Mouse (Mus musculus) cerebellum, adult 2 months (tissue): Measurements from ENCODE around the gene Tcp1. TPM values are rescaled to one million over a fixed set of nuclear protein-coding genes. Genes with fewer than 3 reads are reported as not detected.

Source experiments
- DNase-seq, 2 experiments: peaks; one replicate each; pipeline ENCODE4 v3.0.0; 2021
- H3K27ac ChIP-seq: fragments of 200-500 bp; 2 replicates; pipeline ENCODE4 v1.5.1; 2012; ENCODE audit warnings: low read length, control low read depth, inconsistent platforms; ENCODE audit not compliant: insufficient read depth
- H3K27me3 ChIP-seq: fragments of 200-500 bp; 2 replicates; pipeline ENCODE4 v1.6.1; 2012; ENCODE audit warnings: inconsistent platforms, mild to moderate bottlenecking, low read length, moderate library complexity; ENCODE audit not compliant: control insufficient read depth, insufficient read depth
- H3K4me1 ChIP-seq: fragments of 200-500 bp; 2 replicates; pipeline ENCODE4 v1.6.1; 2011; ENCODE audit warnings: low read length; ENCODE audit not compliant: control insufficient read depth, insufficient read depth
- H3K4me3 ChIP-seq: fragments of 200-500 bp; replicated peaks from 2 replicates; pipeline ENCODE3; 2011; ENCODE audit warnings: mild to moderate bottlenecking, low read depth, low read length, control low read depth; ENCODE audit not compliant: insufficient read depth
- CTCF ChIP-seq: fragments of 200-500 bp; IDR thresholded peaks from 2 replicates; pipeline ENCODE4 v1.5.1; 2011; ENCODE audit warnings: low read depth, mild to moderate bottlenecking, control low read depth, low read length, moderate library complexity, borderline replicate concordance; ENCODE audit not compliant: insufficient read depth
- POLR2A ChIP-seq: fragments of 200-500 bp; IDR thresholded peaks from 2 replicates; pipeline ENCODE4 v1.6.1; 2011; ENCODE audit warnings: low read length, control low read depth, borderline replicate concordance; ENCODE audit not compliant: insufficient read depth
- WGBS: fragments of 180-500 bp; shearing (Covaris S2); methylation state at CpG from one replicate; pipeline ENCODE4 v1.1.7; 2018; 5-methylcytosine and 5-hydroxymethylcytosine counted together
- polyA plus RNA-seq: library from polyadenylated mRNA; depleted of rRNA; stranded (reverse); fragments of >200 nt; gene quantifications from 2 replicates; pipeline ENCODE4 v1.2.3, GENCODE M21; 2012; rRNA removed

Gene Tcp1
- polyA plus RNA-seq, result 145 and 156 TPM in 2 replicates

DNA sequence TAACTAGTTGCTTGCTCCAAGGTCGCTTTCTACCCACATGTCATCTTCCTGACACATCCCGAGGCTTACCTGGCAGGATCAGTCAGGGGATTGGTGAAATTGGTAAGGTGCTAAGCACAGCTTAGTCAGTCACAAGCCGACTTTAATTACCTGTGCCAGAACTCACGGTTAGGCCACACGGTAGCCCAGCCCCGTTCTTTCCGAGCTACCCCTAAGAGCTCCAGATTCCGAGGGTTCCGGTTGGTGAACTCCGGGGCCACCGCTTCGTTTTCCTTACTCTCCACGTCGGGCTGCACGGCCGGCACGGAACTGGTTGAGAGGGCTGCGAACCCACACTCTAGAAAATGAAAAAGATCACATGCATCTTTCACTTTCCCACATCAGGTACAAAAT is at the start of gene Tcp1:
Gene Tcp1, plus strand, starts transcription at position 214 of the 393 bp plus-strand sequence.
- no peak for DNase-seq
- Histone ChIP-seq H3K27me3 (no peaks in the 10 kb centered on the region), H3K4me3 (peak within 1 kb of the TSS; percentile 96), H3K4me1 (no peaks in the 10 kb centered on the region), H3K27ac (peak within 1 kb of the TSS; percentile 71)
- TF ChIP-seq CTCF (no peak), POLR2A (no peak)
- under 1% methylated on average over 18 of the region's 18 CpGs for WGBS

DNA sequence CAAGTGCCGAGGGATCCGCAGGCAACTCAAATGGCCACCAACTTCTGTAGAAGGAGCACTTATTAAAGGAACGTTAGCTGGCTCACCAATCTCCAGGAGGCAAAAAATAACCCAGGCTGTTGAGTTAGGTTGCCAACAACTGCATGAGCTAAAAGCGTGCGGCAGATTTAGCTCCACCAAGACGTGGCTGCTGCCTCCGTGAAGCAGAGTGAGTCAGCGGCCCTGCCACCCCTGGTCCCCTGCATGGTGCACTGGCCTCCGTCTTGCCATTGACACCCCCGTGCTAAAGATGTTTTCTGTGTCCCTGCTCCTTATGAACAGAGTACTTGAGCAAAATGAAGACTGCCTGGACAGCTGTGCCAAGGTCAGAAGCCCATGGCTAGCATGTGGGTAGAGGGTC is 48.6 kb upstream of the Tcp1 start:
- no peaks in the 10 kb centered on the region; the same call in 1 of the 2 replicates for H3K27me3 ChIP-seq
- no peak overlapping the region for H3K27ac ChIP-seq
- no peak overlapping the region for H3K4me3 ChIP-seq
- peaks cover 7% of the 10 kb centered on the region for H3K4me1 ChIP-seq
- WGBS, result 56% methylated on average over 10 of the region's 10 CpGs
- TF ChIP-seq CTCF (no peak), POLR2A (no peak)
- no peak for DNase-seq

DNA sequence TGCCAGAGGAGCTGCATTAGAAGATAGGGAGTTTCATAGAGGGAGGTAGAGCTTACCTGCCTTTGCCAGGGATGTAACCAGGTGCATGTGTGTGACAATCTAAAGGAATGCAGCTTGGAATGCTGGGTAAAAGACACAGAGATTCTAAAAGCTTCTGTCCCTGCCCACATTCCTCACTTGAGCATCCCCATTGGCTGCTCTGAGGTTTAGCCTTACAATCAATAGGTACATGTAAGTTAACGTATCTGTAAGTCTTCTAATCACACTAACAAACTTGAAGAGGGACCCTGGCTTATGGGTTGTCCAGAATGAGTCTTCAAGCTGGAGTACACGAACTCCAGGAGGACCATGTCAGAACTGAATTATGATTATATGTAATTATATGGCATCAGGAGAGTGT is 47.5 kb upstream of the Tcp1 start, which contains the start of gene Mas1:
Gene Mas1, minus strand, starts transcription at position 101 of the 400 bp plus-strand sequence.
- no peak for DNase-seq
- TF ChIP-seq POLR2A (no peak), CTCF (no peak)
- Histone ChIP-seq H3K27ac (no peak within 1 kb of the TSS), H3K4me3 (no peak within 1 kb of the TSS), H3K4me1 (peaks cover 14% of the 10 kb centered on the region), H3K27me3 (no peaks in the 10 kb centered on the region; the same call in 1 of the 2 replicates)
- WGBS, result 76% methylated on average over 2 of the region's 2 CpGs

DNA sequence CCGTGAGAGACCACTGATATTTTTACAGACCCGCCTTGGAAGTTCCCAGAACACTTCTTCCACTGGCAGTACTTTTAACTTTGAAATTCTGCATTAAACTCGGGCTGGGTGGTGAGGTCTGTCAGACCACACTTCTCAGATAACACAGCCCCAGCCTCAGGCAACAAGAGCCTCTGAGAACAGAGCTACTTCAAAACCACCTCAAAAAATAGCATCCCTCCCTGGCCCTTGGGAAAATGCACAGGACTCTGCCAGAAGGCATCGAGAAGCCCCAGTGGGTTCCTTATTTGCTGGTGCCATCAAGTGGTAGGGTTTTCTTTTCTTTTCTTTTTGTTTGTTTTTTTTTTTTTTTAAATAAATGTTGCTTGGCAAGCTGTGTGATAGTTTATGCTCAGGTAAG is 46.9 kb upstream of the Tcp1 start:
- no peak for DNase-seq
- no peak overlapping the region for H3K27ac ChIP-seq
- no peaks in the 10 kb centered on the region; the same call in 1 of the 2 replicates for H3K27me3 ChIP-seq
- no peak overlapping the region for H3K4me3 ChIP-seq
- 60% methylated on average over 4 of the region's 4 CpGs for WGBS
- peaks cover 14% of the 10 kb centered on the region for H3K4me1 ChIP-seq
- TF ChIP-seq CTCF (no peak), POLR2A (no peak)

DNA sequence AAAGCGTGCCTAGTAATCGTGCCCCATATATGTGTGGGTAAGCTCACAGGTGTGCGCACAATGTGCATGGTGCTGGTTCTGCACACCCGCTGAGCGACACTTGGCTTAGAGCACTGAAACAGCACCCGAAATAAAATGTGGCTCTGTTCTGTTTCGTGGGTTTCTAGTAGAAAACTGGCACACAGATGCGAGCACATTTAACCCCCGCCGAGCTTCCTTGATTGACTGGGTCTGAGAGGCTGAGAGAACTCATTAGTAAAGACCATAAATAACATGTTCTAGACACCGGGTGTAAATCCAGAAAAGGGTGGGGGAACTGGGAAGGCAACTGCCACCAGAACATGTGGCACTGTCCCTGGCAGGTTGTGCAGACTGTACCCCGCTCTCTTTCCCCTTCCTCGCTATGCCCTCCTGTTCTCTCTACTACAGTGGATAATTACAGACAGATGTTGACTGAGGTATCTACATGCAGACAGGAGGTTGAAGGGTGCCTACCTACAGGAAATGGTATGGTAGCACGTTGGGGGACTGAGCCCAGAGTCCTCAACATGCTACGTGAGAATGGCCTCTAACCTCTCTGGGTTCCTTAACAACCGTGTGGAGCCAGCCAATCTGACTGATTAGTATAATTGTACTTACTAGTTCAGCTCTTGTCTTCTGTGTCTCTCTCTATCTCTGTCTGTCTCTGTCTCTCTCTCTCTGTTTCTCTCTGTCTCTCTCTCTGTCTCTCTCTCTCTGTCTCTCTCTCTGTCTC is 43.0 kb upstream of the Tcp1 start:
- WGBS, result 22% methylated on average over 16 of the region's 16 CpGs
- peak; percentile 43 to 55 for DNase-seq

DNA sequence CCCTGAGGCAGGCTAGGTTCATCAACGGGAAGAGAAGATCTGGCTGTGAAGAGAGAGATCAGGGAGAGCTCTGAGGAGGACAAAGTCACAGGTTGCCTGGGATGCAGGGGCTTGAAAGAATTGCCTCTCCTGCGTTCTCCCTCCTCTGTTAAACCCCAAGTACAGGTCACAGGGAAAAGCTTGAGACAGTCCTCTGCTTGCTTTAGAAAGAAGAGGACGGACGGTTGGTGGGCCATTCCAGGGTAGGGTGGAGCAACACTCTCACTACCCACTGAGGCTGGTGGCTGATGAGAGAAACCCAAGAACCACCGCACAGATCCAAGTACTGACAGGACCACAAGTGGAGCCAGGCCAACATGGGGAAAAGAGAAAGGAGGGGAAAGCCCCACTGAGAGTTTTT is 39.8 kb upstream of the Tcp1 start, which contains the start of gene Mrgprh:
Gene Mrgprh, plus strand, starts transcription at position 301 of the 400 bp plus-strand sequence.
- 89% methylated on average over 5 of the region's 5 CpGs for WGBS
- DNase-seq, result no peak
- Histone ChIP-seq H3K27me3 (no peaks in the 10 kb centered on the region), H3K4me1 (peaks cover 9% of the 10 kb centered on the region; the same call in 1 of the 2 replicates), H3K27ac (no peak within 1 kb of the TSS), H3K4me3 (no peak within 1 kb of the TSS)
- TF ChIP-seq POLR2A (no peak), CTCF (no peak)

More for the DNA sequence above, 43.0 kb upstream of the Tcp1 start:
- peak overlapping the region; percentile 51 for H3K4me3 ChIP-seq
- TF ChIP-seq POLR2A (no peak), CTCF (no peak)
- no peaks in the 10 kb centered on the region; the same call in 1 of the 2 replicates for H3K27me3 ChIP-seq
- peaks cover 9% of the 10 kb centered on the region; the same call in 1 of the 2 replicates for H3K4me1 ChIP-seq
- no peak overlapping the region for H3K27ac ChIP-seq

DNA sequence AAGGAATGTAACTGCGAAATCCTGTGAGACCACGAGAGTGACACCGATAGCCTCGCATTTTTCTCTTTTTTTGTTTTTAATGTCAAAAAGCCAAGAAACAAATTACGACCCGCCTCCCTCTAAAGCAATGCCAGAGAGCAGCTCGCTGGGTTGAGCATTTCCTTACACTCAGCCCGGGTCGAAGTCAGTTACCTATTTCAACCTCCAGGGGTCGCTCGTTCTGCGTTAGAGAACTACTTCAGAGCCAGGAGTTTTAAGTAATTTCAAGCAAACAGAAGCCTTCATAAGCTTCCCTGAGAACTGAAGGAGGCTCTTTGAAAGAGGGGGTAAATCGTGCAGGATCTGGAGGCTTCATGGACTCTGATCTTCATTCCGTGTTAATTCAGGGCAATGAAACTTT is 35.3 kb upstream of the Tcp1 start:
- no peak overlapping the region for H3K4me3 ChIP-seq

DNA sequence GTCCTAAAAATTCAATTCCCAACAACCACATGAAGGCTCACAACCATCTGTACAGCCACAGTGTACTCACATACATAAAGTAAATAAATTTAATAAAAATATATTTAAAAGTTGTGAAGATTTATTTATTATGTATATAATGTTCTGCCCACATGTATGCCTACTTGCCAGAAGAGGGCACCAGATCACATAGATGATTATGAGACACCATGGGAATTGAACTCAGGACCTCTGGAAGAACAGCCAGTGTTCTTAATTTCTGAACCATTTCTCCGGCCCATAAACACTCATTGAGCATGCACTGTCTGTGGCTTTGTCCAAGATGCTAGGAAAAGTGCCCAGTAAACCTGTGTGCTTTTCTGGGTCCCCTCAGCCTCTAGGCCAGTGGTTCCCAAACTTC is 34.3 kb upstream of the Tcp1 start:
- Histone ChIP-seq H3K4me1 (no peaks in the 10 kb centered on the region), H3K27ac (no peak overlapping the region), H3K4me3 (no peak overlapping the region), H3K27me3 (no peaks in the 10 kb centered on the region)
- DNase-seq, result no peak
- TF ChIP-seq CTCF (no peak), POLR2A (no peak)
- WGBS, result 77% methylated on average over 1 of the region's 1 CpGs

More for the DNA sequence above, 35.3 kb upstream of the Tcp1 start:
- WGBS, result 2% methylated on average over 14 of the region's 14 CpGs
- TF ChIP-seq POLR2A (no peak), CTCF (peak; percentile 67; the same call in 1 of the 2 replicates)
- H3K4me1 ChIP-seq, result no peaks in the 10 kb centered on the region
- peak; percentile 72 to 82 for DNase-seq
- H3K27me3 ChIP-seq, result no peaks in the 10 kb centered on the region
- no peak overlapping the region for H3K27ac ChIP-seq
